Mouse (Mus musculus) CD4-positive helper T cell, adult 2 months (primary cell): Measurements from ENCODE around the gene Drg2.
"Not testable (repeated sequence)": the region's sequence is repeated elsewhere in the genome, so short reads cannot be mapped to it uniquely, and the experiment has no call there.

Experiments used
- DNase-seq: peaks from one replicate; pipeline ENCODE4 v3.0.0-alpha.2; 2012; ENCODE audit warnings: low read depth, missing footprints, low spot score

Gene Drg2

GRCm38 (mm10) chr11:60454080-60454744 is at the start of gene Drg2:
Gene Drg2 (plus strand): TSS chr11:60454591.
- peak; percentile 91 for DNase-seq

- DNase-seq = no peak
Measured at GRCm38 (mm10) chr11:60406606-60407005, 47.8 kb upstream of the Drg2 start.

GRCm38 (mm10) chr11:60412173-60412572 is 42.2 kb upstream of the Drg2 start:
- peak; percentile 74 for DNase-seq

GRCm38 (mm10) chr11:60412921-60413320 is 41.5 kb upstream of the Drg2 start:
- no peak for DNase-seq

GRCm38 (mm10) chr11:60416590-60416962 is 37.8 kb upstream of the Drg2 start:
- no peak for DNase-seq

- DNase-seq = peak; percentile 100
Measured at GRCm38 (mm10) chr11:60416963-60417716, 37.3 kb upstream of the Drg2 start, which contains the start of gene Gid4. Gene Gid4 (plus strand): TSS chr11:60417145.

- DNase-seq = no peak
Measured at GRCm38 (mm10) chr11:60417717-60418472, 36.5 kb upstream of the Drg2 start, which contains the start of gene Atpaf2. Gene Atpaf2 (minus strand): TSS chr11:60418457.

GRCm38 (mm10) chr11:60418473-60418803 is 36.0 kb upstream of the Drg2 start:
- peak; percentile 50 for DNase-seq

- peak; percentile 47 for DNase-seq
Measured at GRCm38 (mm10) chr11:60422046-60422668, 32.2 kb upstream of the Drg2 start.

GRCm38 (mm10) chr11:60423006-60423405 is 31.4 kb upstream of the Drg2 start:
- no peak for DNase-seq

- no peak for DNase-seq
Measured at GRCm38 (mm10) chr11:60426417-60426816, 28.0 kb upstream of the Drg2 start.

- DNase-seq = no peak
Measured at GRCm38 (mm10) chr11:60427628-60428027, 26.8 kb upstream of the Drg2 start.

- DNase-seq = no peak
Measured at GRCm38 (mm10) chr11:60433501-60433900, 20.9 kb upstream of the Drg2 start.

- no peak for DNase-seq
Measured at GRCm38 (mm10) chr11:60435133-60435532, 19.3 kb upstream of the Drg2 start.

- no peak for DNase-seq
Measured at GRCm38 (mm10) chr11:60436618-60437017, 17.8 kb upstream of the Drg2 start.

GRCm38 (mm10) chr11:60439621-60440020 is 14.8 kb upstream of the Drg2 start:
- DNase-seq = not testable (repeated sequence)

GRCm38 (mm10) chr11:60440176-60440575 is 14.2 kb upstream of the Drg2 start:
- DNase-seq = no peak

- DNase-seq = no peak
Measured at GRCm38 (mm10) chr11:60442896-60443295, 11.5 kb upstream of the Drg2 start.

- DNase-seq = no peak
Measured at GRCm38 (mm10) chr11:60444007-60444406, 10.4 kb upstream of the Drg2 start.

GRCm38 (mm10) chr11:60454745-60455087 is 325 bp downstream of the Drg2 start:
- DNase-seq = no peak

- DNase-seq = no peak
Measured at GRCm38 (mm10) chr11:60457973-60458372, 3.6 kb downstream of the Drg2 start.

- peak; percentile 28 for DNase-seq
Measured at GRCm38 (mm10) chr11:60465943-60466380, 11.6 kb downstream of the Drg2 start.
